Mouse (Mus musculus): ENCODE results near the gene Ndufa13.

The Ndufa13 gene

DNA sequence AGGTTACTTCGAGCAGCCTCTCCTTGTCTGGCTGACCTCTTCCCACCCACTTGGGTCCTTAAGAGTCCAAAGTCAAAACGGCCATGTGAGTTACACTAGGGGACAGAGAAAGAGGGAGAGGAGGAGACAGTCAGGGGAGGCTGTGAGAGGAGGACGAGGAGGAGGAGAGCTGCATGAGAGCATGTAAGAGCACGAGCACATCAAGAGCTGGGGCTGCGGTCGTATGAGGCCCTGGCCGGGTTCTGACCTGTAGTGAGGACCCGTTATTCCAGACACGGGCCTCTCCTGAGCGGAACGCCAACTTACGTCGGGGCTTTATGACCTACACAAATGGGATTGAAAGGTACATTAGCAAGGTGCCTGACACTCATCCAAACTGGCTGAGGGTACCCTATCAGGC, 9.6 kb upstream of the Ndufa13 start:
- in situ Hi-C loops (cut with MboI, MseI), result no loop called here

DNA sequence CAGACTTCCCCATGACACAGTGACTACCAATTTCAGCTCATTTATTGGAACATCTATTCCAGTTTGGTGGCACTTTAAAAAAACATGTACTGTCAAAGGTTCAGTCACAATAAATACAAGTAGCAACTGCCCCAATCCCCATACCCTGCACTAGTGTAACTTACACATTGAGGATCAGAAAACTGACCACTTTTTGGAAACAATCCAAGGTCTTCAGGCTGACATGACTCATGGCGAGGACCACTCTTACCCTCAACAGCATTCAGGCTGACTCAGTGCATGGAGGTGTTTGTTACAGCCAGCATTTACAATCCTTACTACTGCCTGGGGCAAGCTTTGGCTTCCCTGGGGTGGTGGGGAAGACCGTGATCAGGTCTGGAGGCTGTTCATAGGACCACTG, 4.7 kb upstream of the Ndufa13 start:
- in situ Hi-C loops (cut with MboI, MseI), result no loop called here

DNA sequence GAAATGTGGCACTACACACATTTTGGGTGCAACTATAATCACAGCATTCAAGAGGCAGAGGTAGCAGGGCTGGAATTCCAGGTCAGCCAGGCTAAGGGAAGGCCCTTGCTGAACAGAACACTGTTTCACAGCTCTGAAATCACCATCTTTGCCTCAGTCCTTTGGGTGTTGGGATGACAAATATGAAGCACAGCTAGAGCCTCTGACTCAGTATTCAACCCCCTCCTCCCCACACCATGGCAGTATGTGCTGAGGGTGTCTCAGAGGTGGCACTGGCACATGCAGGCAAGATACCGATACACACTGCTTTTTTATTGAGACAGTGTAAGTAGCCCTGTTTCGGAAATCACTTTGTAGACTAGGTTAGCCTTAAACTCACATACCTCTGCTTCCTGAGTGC, 3.9 kb upstream of the Ndufa13 start:
- in situ Hi-C loops (cut with MboI, MseI), result no loop called here

DNA sequence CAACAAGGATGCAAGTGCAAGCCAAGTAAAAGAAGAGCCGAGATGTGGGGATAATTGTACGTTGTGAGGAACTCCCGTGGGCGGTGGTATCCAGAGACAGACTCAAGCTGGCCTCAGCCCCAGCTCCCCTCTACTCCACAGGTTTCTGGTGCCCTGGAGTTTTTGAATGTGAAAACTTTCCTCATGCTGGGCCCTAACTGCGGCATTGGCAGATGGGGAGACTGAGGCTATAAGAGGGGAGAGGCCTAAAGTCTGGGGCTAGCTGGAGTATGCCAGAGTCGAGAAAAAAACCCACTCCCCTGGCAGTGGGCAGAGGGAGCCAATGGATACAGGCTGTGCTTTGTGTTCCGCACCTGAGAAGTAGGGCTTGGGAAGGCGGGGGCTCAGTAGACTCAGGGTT, 1.7 kb upstream of the Ndufa13 start:
- in situ Hi-C loops (cut with MboI, MseI), result no loop called here

DNA sequence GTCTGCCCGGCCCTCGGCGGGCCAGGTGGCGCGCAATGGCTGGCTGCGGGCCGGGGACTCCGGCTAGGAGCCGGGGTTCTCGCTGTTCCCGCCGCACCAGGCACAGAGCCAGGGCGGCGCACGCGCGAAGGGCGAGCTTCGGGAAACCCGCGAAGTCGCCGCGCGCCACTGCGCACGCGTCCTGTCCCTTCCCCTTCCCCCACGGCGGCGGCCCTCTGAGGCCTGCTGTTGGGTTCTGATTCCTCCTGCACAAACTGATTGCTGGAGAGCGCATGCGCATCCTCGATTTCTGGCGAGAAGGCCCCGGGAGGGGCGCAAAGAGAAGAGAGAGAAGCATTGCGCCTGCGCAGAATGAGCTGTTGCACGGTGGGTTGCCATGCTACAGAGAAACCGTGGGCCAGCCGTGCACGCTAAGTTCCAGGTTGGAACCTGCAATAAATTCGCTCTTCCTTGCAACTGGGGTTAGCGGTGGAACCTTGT, 745 bp upstream of the Ndufa13 start:
- in situ Hi-C loops (cut with MboI, MseI), result no loop called here

DNA sequence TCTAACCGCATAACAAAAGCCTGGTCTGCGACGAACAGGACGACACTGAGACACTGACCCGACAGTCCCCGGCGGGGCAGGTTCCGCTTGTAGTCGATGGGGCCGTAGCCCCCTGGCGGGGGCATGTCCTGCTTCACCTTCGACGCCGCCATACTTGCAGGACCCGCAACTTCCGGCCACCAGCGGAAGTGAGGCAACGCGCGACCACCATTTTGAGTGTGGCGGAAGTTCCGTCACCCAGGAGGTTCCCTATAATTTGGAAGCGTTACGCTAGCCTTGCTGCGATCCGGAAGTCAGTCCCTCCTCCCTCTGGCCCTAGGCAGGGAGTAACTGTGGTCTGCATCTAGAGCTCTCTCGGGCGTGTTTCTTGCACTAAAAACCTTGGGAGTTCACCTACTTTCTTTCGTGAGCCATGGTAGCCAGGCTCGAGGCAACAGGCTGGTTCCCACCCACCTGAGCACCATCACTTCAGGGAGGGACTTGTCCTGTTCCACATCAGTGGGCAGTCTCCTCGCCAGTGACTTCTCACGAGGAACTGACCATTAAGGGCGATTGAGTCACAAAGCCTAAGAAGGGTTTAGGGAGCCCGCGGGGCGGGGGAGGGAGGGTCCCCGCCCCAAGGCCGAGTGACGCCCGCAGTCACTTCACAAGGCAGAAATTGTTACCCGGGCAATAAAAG, 735 bp downstream of the Ndufa13 start:
- in situ Hi-C loops (cut with MboI, MseI), result no loop called here

DNA sequence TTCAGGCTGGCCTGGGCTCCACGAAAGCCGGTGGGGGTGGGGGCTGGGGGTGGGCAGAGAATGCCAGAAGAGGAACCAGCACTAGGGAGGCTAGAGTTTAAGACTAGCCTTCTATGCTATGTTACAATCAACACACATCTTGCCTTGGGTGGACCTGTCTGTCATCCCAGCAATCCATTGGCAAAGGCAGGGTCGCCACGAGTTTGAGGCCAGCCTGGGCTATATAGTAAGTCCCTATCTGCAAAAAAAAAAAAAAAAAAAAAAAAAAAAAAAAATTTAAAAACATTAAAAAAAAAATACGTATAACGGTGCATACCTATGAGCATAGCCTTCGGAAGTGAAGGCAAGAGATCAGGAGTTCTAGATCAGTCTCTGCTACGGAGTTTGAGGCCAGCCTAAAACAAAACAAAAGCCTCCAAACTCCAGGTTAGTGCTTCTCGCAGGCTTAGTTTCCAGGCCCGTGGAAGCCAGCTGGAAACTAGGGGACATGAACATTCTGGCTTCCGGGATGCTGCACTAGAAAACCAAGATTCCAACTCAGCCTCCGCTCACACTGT, 1.4 kb downstream of the Ndufa13 start:
- in situ Hi-C loops (cut with MboI, MseI), result no loop called here

DNA sequence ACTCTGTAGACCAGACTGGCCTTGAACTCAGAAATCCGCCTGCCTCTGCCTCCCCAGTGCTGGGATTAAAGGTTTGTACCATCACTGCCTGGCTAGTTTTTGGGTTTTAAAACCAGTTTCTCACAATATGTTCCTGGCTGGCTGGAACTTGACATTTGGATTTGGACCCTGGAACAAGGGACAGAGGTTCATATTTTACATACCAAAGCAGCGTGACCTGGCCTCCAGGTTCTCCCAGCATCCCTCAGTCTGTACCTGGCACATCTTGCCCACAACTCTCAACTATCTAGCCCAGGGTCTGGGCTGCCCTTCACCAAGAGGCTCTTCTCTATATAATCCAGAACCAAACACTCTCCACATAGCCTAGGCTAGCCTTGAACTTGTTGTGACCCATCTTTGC, 2.5 kb downstream of the Ndufa13 start:
- in situ Hi-C loops (cut with MboI, MseI), result no loop called here

DNA sequence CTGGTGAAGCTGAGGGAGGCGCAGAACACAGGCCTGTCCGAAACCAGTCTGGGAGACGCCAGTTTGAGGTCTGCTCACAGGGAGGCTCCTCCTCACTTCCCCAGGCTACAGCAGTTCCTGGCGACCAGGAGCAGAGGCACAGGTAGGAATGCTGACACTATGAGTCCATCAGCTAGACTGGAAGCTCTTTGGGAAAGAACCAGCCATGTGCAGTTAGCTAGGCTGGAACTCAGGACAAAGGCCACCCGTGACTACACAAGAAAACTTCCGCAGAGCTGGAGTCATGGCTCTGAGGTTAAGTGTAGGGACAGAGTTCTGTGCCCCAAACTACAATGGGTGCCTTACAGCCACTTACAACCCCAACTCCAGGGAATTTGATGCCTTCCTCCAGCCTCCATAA, 4.5 kb downstream of the Ndufa13 start:
- in situ Hi-C loops (cut with MboI, MseI), result no loop called here

DNA sequence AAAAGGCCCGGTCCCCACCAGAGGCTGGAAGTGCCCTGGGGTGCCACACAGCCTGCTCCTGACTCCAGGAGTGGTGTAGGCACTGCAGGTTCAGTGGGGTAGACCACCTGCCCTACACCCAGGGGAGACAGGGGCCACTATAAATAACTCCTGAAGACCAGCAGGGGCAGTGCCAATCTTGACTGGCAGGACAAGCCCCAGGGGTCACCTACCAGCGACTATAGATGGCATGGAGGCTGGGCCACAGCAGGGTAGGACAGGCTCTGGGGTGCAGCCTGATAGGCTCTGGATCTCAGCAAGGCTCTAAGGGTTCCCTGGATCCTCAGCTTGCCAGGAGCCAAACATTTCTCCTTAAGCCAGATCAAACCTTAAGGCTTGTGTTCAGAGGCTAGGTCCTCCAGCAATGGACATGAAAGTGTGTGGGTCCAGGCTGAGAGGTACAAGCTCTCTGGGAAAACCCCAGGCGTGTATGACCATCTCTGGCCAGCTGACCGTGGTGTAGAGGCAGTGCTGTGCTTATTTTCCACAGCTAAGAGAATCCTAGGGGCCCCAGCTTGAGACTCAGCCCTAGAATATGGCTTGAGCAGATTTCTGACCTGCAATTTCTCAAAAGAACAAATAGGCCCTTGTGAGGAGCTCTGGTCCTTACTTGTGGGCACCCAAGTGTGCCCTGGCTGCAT, 6.4 kb downstream of the Ndufa13 start:
- in situ Hi-C loops (cut with MboI, MseI), result no loop called here

DNA sequence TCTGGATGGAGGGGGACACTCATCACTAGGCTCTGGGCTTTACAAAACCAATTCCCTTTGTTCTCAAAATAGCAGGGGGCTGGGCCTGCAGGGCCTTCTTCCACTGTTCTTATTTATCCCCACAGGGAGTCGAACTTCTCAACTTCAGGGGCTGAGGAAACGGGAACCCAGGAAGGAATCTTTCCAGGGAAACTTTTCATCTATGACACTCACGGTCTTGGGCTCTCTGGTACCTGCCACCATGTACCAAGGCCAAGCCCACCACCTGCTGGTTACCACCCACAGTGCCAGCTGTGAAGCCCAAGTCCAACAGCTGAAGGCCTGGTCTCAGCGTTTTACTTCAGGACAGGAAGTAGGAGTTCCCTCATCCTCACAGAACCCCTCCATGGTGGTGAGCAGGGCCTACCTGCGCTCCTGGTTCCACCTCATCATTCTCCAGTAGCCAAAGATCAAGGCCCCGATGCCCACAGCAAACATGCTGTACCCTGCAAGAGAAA, 7.5 kb downstream of the Ndufa13 start:
- in situ Hi-C loops (cut with MboI, MseI), result no loop called here

DNA sequence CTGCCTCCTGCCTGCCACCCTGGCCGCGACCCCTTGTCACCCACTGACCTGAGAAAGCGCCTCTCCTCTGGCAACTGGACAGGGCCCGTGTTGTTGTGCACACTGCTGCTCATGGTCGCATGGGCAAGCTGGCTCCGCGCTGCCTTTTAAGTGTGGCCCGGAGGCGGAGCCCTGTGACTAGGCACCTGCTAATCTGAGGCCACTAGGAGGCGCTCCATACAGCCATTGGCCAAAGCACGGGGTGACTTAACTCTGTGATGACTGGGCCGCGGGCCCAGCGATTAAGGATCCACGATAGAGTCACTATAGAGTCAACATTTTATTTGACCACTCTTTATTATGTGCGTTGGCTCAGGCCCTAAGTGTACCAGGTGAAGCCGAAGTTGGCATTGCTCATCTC, 8.5 kb downstream of the Ndufa13 start:
- in situ Hi-C loops (cut with MboI, MseI), result no loop called here

DNA sequence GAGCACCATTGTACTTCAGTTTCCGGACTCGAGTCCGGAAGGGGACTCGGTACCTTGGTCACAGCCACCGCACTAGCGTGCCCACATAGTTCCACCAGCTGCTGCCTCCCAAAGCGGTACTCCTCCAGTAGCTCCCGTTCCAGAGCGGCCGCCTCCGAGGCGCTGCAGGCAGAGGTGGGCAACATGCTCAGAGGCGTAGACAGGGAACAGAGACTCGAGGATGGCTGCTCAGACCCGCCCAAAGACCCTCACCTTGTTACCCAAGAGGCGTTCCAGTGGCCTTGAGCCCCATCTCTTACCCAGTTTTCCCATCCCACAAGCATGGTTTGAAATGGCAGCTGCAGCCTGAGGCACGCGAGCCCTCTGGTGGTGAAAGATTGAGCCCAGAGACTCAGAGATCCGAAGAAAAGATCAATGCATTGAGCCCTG, 11.5 kb downstream of the Ndufa13 start:
- in situ Hi-C loops (cut with MboI, MseI), result no loop called here

DNA sequence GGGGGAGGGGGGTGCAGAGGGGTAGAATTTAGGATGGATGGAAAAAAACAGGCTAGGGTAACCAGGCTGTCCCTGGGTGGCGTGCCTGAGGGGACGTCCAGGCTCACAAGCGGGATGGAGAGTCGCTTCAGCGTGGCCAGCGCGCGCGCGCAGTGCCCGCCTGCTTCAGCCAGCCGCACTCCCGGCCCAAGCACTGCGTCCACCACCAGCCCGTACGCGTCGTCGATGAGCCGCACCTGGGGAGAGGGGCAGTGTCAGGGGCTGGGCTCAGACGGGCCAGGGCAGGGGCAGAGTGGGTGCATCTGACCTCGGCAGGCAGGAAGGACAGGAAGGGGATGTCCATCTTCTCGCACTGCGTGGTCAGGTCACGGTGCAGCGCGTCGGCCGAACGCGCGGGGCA, 13.5 kb downstream of the Ndufa13 start:
- in situ Hi-C loops (cut with MboI, MseI), result no loop called here

DNA sequence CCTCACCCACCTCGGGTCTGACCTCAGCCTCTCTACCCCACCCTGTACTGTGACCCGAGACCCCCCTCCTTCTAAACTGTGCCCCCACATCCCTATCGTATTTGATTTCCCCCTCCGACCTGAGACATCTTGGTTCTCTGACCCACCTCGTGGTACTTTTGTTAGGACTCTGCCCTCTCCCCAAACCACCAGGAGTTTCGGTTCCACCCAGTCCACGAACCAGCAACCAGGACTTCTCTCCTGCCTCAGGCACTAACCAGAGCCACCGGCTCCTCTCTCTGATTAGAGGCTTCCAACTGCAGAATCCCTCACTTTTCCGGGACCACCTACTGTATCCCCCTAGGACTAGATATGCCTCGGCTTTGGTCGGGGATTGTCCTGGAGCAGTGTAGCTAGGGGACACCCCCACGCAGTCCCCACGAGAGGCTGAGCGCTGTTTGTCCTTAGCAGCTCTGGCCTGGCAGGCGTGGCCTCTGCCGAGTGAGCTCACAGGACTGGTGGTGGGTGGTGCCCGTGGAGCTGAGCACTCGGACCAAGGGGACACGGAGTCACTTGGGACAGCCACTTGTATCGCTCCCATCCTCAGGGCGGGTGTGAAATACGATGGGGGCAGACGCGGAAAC, 14.0 kb downstream of the Ndufa13 start:
- in situ Hi-C loops (cut with MboI, MseI), result no loop called here

DNA sequence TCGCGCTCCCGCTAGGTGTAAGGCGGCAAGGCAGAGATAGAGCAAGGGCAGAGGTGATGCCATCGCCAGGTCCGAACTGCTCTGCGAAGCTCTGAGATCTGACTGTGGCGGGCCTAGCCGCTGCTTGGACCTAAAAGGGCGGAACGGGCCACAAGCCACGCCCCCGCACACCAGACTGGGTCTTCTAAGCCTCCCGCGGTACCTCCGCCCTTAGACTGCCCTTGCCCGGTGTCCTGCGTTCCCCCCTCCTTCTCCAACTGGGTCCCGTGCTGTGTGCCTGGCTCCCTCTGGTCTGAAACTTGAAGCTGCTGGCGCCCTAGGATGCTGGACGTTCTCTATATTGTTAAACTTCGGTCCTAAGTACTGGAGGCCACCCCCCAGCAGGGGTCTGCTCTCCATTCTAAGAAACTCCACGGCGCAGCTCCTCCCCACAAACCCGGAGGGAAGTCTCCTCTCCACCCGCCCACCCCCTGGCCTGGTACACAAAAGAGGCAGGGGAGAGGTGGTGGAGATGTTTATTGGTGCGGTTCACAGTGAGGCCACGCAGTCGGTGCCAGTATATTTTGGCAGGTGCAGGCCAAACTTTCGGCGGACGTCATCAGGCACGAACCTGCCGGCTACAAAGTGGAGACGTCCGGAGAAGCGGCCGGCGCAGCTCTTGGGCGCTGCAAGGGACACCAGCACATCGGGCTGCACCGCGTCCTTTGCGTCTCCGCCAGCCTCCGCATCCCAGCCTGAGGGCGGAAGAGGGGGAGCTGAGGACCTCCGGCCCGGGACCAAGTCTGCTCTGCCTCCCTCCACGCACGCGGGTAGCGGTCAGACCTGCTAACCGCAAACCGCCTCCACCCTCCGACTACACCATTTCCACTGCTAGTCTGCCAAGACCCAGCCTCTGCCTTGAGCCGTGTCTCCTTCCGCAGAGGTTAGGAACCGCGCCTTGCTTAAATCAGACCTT, 14.8 kb downstream of the Ndufa13 start, which contains the start of gene Cilp2:
Gene Cilp2, minus strand, starts transcription at position 399 of the 955 bp plus-strand sequence.
- in situ Hi-C loops (cut with MboI, MseI), result no loop called here

DNA sequence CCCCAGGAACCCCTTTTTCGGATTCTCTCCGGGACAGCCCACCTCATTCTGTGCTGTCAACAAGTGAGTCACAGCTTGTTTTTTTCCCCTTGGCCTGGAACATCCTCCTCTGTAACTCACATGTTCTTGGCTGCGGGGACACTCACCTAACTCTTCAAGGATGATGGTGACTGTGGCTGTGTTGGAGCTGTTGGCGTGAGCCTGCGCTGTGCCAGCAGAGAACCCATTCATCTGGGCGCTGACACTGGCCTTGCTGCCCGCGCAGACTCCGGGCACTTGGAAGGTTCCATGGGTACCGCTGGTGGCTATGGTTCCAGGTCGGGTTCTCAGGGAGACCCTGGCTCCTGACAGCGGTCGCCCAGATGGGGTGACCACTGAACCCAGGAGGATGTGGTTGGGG, 18.2 kb downstream of the Ndufa13 start:
- in situ Hi-C loops (cut with MboI, MseI), result no loop called here

DNA sequence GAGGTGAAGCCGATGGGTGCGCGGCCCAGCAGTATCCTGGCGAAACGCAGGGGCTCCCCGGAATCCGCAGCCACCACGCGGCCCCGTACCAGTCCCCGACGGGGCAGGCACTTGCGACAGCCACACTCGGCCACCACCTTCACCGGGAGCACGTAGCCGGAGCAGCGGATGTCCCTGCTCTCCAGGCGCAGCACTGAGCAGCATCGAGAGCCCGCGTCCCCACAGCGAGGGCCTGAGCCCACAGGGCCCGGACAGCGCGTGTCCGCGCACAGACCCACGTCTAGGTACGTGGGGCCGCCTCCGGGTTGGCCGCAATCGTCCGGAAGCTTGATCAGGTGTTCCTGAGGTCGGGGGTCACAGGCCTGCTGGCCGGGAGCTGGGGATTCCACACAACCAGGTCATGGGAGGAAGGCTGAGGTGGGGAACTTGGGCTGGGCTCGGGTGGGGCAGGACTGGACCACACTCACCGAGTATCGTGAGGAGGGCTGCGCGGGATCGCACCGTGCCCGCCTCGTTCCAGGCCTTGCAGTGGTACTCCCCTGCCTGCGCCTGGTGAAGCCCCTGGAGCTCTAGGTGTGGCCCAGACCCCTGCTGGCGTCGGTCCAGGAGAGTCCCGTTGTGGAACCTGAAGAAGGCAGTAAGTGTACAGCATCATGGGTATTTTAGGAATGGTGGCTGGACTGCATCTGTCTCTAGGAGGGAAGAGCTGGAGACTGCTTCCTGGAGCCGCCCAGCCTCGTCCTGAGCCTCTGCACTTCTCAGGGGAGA, 19.3 kb downstream of the Ndufa13 start:
- in situ Hi-C loops (cut with MboI, MseI), result no loop called here

DNA sequence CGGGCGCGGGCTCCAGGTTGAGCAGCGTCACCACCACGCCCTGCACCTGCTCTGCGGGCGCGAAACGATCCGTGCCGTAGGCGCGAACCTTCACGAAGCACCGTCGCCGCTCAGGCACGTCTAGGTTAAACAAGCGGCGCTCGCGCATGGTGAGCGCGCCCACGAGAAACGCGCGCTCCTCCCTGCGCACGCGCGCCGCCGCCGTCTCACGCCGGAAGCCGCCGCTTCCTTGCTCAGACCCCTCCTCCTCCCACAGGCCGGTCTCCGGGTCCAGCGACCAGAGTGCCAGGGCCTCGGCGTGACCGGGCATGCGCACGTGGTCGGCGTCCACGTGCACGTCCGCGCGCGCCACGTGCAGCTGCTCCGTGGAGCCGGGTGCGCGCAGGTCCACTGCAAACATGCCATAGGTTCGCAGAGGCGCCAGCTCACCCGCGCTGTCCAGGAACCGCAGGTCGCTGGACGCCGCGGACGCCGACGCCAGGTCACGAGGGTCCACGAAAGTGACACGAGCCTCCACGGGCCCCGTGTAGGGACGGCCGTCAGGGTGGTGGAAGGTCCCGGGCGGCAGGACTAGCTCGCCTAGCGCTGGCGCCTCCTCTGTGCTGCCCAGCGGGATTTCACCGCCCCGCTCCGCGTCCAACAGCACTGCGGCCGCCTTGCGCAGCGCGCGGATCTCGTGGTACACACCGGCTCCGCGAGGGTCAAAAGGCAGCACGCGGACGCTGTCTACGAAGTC, 20.2 kb downstream of the Ndufa13 start:
- in situ Hi-C loops (cut with MboI, MseI), result no loop called here

Data from T-helper 1 cell (primary cell).